Mouse (Mus musculus) midbrain, embryonic 12.5 days (tissue): ENCODE data around the gene Tmem170. TPM values are rescaled to one million over a fixed set of nuclear protein-coding genes. Genes with fewer than 3 reads are reported as not detected.

ENCODE experiments used
- ATAC-seq: fragments of 200-750 bp; cut with Nextera tagmentation; 2 replicates; pipeline ENCODE4 v1.8.0; 2017; ENCODE audit warnings: low read depth, moderate TSS enrichment, moderate library complexity; ENCODE audit not compliant: low FRiP score
- H3K27ac ChIP-seq: fragments of 300-500 bp; sonication (generic); replicated peaks from 2 replicates; pipeline ENCODE4 v1.5.1; 2016; ENCODE audit warnings: mild to moderate bottlenecking
- H3K27me3 ChIP-seq: fragments of 300-500 bp; sonication (generic); 2 replicates; pipeline ENCODE4 v1.6.1; 2016; ENCODE audit warnings: mild to moderate bottlenecking
- H3K36me3 ChIP-seq: fragments of 300-500 bp; sonication (generic); 2 replicates; pipeline ENCODE4 v1.6.1; 2016
- H3K4me1 ChIP-seq: fragments of 300-500 bp; sonication (generic); 2 replicates; pipeline ENCODE4 v1.6.1; 2016
- H3K4me2 ChIP-seq: fragments of 300-500 bp; sonication (generic); replicated peaks from 2 replicates; pipeline ENCODE4 v1.6.1; 2016; ENCODE audit warnings: mild to moderate bottlenecking, moderate library complexity
- H3K4me3 ChIP-seq: fragments of 300-500 bp; sonication (generic); 2 replicates; pipeline ENCODE4 v1.5.1; 2016; ENCODE audit warnings: mild to moderate bottlenecking
- H3K9ac ChIP-seq: fragments of 300-500 bp; sonication (generic); replicated peaks from 2 replicates; pipeline ENCODE4 v1.6.1; 2016; ENCODE audit warnings: mild to moderate bottlenecking, moderate library complexity
- H3K9me3 ChIP-seq: fragments of 300-500 bp; sonication (generic); 2 replicates; pipeline ENCODE4 v1.6.1; 2016; ENCODE audit warnings: mild to moderate bottlenecking
- WGBS: fragments of 180-500 bp; shearing (Covaris S2); methylation state at CpG from one replicate; pipeline ENCODE4 v1.1.7; 2016; 5-methylcytosine and 5-hydroxymethylcytosine counted together
- polyA plus RNA-seq: library from polyadenylated mRNA; unstranded; fragments of >200 nt; fragmentation: Nextera tagmentation; extraction: Ambion mirVana; gene quantifications from 2 replicates; pipeline ENCODE4 v1.2.1, GENCODE M21; 2016

Gene Tmem170
- polyA plus RNA-seq, result 7.3 and 7.9 TPM in 2 replicates

DNA sequence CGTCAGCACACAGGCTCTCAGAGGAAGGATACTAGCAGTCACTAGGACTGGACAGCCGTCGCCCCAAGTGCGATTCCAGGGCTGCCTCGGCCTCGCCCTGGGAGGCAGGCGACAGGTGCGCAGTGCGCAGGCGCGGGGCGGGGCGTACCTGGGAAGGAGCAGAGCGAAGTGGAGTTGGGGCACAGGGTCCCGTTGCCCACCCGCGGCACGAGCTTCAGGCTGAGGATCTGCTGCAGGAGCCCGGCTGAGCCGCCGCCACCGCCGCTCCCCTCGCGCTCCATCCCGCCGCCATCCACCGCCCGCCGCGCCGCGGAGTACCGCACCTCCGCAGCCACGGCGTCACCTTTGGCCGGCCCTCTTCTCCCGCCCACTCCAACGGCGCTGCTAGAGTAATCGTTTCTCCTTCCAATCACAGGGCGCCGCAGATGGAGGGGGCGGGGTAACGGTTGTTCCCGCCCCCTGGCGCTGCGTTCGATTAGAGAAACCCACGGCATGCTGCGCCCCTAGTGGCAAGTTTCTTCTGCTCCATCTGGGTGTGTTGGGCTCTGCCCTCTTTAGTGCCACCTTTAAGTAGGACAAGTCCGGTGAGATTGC lies at the start of gene Tmem170:
Gene Tmem170 (minus strand): TSS at position 396 of the 594 bp plus-strand sequence.
- peak within 1 kb of the TSS; percentile 86 for H3K4me2 ChIP-seq
- no peaks in the 10 kb centered on the region for H3K36me3 ChIP-seq
- peak; percentile 98 for ATAC-seq
- peak within 1 kb of the TSS; percentile 66 for H3K9ac ChIP-seq
- H3K9me3 ChIP-seq, result no peaks in the 10 kb centered on the region
- no peaks in the 10 kb centered on the region for H3K27me3 ChIP-seq
- peak within 1 kb of the TSS; percentile 58; the same call in 1 of the 2 replicates for H3K27ac ChIP-seq
- WGBS, result under 1% methylated on average over 39 of the region's 53 CpGs
- peaks cover 5% of the 10 kb centered on the region; the same call in 1 of the 2 replicates for H3K4me1 ChIP-seq
- peak within 1 kb of the TSS; percentile 82 for H3K4me3 ChIP-seq

DNA sequence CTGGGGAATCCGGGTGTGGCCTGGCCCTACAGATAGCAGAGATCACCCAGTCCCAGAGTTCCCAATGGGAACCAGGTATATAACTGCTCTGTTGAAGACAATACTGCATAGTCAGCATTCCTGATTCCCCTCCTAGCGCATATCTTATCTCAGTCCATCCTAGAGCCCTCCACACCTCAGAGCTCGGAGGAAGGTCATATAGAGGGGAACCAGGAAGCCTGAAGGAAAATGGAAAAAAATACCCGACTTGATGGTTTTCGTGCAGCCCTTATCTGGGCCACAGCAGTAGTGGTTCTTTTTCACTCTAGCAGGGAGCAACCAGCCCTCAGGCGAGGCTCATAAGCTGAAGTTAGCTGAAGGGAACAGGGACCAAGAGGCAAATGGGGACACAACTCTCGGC lies 48.4 kb upstream of the Tmem170 start:
- no peaks in the 10 kb centered on the region for H3K27me3 ChIP-seq
- ATAC-seq, result no peak
- no peak overlapping the region for H3K27ac ChIP-seq
- H3K4me3 ChIP-seq, result no peak overlapping the region
- no peaks in the 10 kb centered on the region for H3K36me3 ChIP-seq
- no peak overlapping the region for H3K4me2 ChIP-seq
- no peaks in the 10 kb centered on the region for H3K4me1 ChIP-seq
- H3K9ac ChIP-seq, result no peak overlapping the region
- 84% methylated on average over 7 of the region's 7 CpGs for WGBS
- H3K9me3 ChIP-seq, result no peaks in the 10 kb centered on the region

DNA sequence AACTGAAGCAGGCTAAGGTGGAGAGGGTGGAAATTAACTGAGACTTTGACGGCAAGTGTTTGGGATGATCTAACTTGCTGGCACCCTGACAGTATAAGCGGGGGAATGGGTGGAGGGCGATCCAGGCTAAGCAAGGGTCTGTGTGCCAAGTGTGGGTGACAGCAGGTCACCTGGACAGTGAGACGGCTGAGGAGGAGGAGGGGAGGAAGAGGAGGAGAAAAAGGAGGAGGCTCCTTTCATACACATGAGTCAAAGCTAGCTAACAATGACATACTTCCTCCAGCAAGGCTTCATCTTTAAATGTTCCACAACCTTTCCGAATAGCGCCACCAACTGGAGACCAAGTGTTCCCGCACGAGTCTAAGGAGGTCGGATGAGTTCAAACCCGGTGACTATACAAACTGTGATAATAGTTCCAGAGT lies 46.8 kb upstream of the Tmem170 start:
- no peak overlapping the region for H3K4me3 ChIP-seq
- no peak for ATAC-seq
- no peak overlapping the region for H3K27ac ChIP-seq
- no peaks in the 10 kb centered on the region for H3K4me1 ChIP-seq
- H3K9ac ChIP-seq, result no peak overlapping the region
- 33% methylated on average over 10 of the region's 10 CpGs for WGBS
- no peaks in the 10 kb centered on the region for H3K27me3 ChIP-seq
- no peaks in the 10 kb centered on the region for H3K9me3 ChIP-seq
- H3K4me2 ChIP-seq, result no peak overlapping the region
- H3K36me3 ChIP-seq, result peaks cover 3% of the 10 kb centered on the region; the same call in 1 of the 2 replicates

DNA sequence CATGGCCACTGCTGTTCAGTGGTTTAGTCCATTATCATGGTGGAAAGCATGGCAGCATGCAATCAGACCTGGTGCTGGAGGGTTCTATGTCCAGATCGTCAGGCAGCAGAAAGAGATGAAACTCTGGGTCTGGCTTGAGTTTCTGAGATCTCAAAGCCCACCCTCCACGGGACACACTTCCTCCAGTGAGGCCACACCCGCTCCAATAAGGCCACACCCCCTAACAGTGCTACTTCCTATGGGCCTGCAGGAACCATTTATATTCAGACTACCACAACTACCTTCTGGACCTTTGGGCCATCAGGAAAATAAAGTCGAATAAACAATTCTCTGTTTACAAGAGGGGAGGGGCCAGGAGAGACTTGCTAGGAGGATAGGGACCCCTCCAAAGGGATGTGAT lies 44.4 kb upstream of the Tmem170 start:
- 87% methylated on average over 4 of the region's 4 CpGs for WGBS
- Histone ChIP-seq H3K4me3 (no peak overlapping the region), H3K27me3 (no peaks in the 10 kb centered on the region), H3K9ac (no peak overlapping the region), H3K4me1 (no peaks in the 10 kb centered on the region), H3K4me2 (no peak overlapping the region), H3K27ac (no peak overlapping the region), H3K9me3 (no peaks in the 10 kb centered on the region), H3K36me3 (peaks cover 16% of the 10 kb centered on the region)
- ATAC-seq, result no peak

DNA sequence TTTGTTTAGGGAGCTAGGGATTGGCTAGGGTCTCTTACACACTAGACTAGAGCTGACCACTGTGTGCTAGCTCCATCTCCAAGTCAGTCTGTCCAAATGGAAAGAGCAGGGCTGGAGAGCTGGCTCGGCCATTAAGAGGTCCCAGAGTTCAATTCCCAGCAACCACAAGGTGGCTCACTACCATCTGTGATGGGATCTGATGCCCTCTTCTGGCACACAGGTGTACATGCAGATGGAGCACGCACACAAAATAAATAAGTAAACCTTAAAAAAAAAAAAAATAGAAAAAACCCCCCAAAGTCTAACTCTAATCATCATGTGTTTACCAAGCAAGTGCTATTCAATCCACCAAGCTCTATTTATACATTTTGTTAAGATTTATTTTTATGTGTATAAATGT lies 43.1 kb upstream of the Tmem170 start:
- H3K36me3 ChIP-seq, result peaks cover 16% of the 10 kb centered on the region
- H3K4me1 ChIP-seq, result no peaks in the 10 kb centered on the region
- no peak overlapping the region for H3K4me3 ChIP-seq
- ATAC-seq, result no peak
- no peak overlapping the region for H3K9ac ChIP-seq
- H3K27ac ChIP-seq, result no peak overlapping the region
- no peaks in the 10 kb centered on the region for H3K9me3 ChIP-seq
- WGBS, result 85% methylated on average over 2 of the region's 2 CpGs
- H3K27me3 ChIP-seq, result no peaks in the 10 kb centered on the region
- H3K4me2 ChIP-seq, result no peak overlapping the region

DNA sequence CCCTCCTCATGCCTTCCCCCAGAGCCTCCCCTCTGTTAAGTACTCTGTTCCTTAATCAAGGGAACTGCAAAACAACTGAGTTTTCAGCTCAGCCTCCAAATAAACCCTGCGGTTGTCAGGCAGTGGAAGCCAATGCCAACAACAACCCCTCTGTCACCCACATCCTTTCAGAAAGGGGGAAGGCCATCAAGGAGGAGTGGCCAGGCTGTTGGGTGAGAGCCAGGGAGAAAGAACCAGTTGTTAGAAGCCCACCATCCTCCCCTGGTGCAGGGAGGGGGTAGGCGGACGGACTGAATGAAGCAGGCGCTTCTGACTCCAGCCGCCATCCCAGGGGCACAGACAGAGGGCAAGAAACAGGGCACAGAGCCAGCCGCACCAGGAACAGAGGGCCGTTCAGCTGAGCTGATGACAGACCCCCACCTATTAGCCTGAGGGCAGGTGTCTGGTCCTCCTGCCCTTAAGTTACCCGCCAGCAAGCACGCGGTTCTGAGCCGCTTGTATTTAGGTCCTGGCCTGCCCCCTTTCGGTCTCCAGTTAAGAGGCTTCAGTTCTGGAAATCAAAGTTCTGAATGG lies 36.4 kb upstream of the Tmem170 start:
- Histone ChIP-seq H3K4me1 (peaks cover 17% of the 10 kb centered on the region), H3K4me2 (no peak overlapping the region), H3K27me3 (peaks cover 22% of the 10 kb centered on the region), H3K4me3 (no peak overlapping the region), H3K9ac (no peak overlapping the region), H3K36me3 (peaks cover 8% of the 10 kb centered on the region; the same call in 1 of the 2 replicates), H3K27ac (no peak overlapping the region), H3K9me3 (no peaks in the 10 kb centered on the region)
- peak; percentile 81; the same call in 1 of the 2 replicates for ATAC-seq
- 48% methylated on average over 12 of the region's 12 CpGs for WGBS

DNA sequence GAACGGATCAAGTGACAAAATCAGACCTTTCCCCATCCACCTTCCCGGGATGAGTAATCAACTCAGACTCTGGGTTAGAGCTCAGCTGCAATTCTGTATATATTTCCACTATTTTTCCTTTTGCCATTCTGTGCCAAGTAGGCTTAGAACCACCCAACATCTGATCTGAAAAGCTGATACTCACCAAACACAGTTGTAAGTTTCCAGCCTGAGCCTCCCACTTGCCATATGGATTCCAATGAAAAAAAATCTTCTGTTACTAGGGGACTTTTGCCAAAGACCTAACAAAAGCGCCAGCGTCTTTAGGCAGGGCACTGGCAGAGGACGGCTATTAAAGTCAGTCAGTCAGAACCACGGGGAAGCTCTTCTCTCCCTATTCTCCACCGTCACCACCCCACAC lies 35.0 kb upstream of the Tmem170 start:
- Histone ChIP-seq H3K4me3 (no peak overlapping the region), H3K27me3 (peaks cover 22% of the 10 kb centered on the region), H3K36me3 (0 out of 2 replicates have a peak, but pooled peaks cover under 1% of the 10 kb centered on the region), H3K9me3 (no peaks in the 10 kb centered on the region), H3K4me1 (peaks cover 17% of the 10 kb centered on the region), H3K27ac (no peak overlapping the region), H3K4me2 (no peak overlapping the region), H3K9ac (no peak overlapping the region)
- no peak for ATAC-seq
- 44% methylated on average over 7 of the region's 7 CpGs for WGBS

DNA sequence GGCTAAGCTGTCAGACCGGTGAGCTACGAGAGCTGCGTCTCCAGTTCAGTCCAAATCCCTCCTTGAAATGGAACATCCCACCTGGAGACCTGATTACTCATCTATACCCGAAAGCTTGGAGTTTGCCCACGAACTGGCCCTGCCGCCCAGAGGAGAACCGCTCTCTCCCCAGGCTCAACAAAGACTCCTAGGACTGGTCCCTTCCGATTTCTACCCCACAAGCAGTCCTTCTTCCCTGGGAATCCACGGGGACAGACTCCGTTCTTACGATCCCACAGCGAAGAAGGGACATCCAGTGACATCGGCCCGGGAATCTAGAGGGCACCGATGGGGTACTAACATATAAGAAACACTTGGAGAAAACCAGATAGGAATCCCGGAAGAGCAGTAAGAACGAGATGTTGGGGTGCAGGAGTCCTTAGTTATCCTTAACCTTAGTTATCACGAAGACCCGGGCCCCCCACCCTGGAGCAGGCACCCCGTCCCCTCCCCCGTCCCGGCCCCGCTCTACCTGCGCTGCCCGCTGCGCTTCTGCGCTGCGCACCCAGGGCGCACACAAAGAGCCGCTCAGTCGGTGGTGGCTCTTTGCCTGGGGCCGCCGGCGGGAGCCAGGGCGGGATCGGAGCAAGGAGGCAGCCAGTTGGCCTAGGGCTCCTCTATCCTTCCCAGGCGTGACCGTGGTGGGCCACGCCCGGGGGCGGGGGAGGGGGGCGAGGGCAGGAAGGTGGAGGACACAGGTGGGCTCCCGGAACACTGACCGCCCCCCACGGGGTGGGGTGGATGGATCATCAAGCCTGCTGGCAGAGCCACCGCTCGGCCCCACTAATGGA lies 33.3 kb upstream of the Tmem170 start, which contains the start of gene Chst5:
Gene Chst5 (minus strand): TSS at position 827 of the 830 bp plus-strand sequence.
- Histone ChIP-seq H3K4me1 (peaks cover 17% of the 10 kb centered on the region), H3K27ac (no peak within 1 kb of the TSS), H3K27me3 (peaks cover 22% of the 10 kb centered on the region), H3K4me2 (peak within 1 kb of the TSS; percentile 81), H3K9me3 (no peaks in the 10 kb centered on the region), H3K4me3 (peak within 1 kb of the TSS; percentile 49), H3K36me3 (no peaks in the 10 kb centered on the region), H3K9ac (peak within 1 kb of the TSS; percentile 63)
- peak; percentile 55 for ATAC-seq
- WGBS, result 5% methylated on average over 45 of the region's 47 CpGs

DNA sequence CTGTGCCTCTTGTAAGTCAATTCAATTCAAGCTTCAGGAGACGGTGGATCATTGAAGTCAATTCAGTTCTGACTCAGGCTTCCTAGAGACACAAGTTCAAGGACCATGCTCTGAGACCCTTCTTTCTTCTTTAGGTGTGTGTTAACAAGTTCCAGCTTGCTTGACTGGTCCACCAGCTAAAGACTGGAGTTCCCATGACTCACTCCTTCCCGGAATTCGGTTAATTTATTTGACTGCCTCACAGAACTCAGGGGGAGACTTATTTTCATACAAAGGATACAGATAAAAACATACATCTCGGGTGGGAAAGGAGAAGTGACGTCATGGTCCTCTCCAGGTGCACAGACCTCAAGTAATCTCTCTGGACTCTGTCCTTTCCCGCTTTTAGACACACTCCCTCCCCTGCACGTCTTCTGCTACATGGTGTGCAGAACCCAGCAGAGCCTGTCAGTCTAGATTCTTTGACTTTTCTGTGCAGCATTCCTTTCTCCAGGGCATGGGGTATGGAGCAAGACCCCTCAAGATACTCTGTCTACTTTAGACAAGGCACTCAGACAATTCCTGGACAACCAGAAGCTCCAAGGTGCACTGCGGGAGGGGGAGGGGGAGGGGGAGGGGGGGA lies 29.1 kb upstream of the Tmem170 start:
- 75% methylated on average over 8 of the region's 8 CpGs for WGBS
- no peak for ATAC-seq
- no peak overlapping the region for H3K4me3 ChIP-seq

DNA sequence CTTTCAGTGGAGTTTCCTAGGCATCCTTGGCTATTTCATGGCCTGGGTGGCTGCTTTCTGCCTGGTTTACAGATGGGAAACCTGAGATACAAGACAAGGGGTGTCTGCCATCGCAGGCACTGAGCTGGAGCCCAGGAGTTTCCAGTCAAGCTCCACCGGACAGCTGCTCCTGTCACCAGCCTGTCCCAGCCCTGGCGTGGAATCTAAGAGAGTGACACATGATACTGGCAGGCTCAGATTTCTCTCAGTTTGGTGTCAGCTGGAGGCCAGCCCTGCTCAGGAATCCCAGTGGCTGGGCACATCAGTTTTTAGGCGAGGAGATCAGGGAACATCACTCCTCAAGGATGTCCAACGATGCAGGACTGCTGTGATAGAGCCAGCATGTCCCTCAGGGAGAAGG lies 25.5 kb upstream of the Tmem170 start:
- Histone ChIP-seq H3K4me2 (no peak overlapping the region), H3K27ac (no peak overlapping the region), H3K4me1 (no peaks in the 10 kb centered on the region), H3K27me3 (no peaks in the 10 kb centered on the region), H3K4me3 (no peak overlapping the region), H3K9ac (no peak overlapping the region), H3K36me3 (no peaks in the 10 kb centered on the region), H3K9me3 (no peaks in the 10 kb centered on the region)
- 37% methylated on average over 5 of the region's 5 CpGs for WGBS
- ATAC-seq, result no peak

More for the DNA sequence above, 29.1 kb upstream of the Tmem170 start:
- Histone ChIP-seq H3K4me2 (no peak overlapping the region), H3K27me3 (peaks cover 16% of the 10 kb centered on the region), H3K27ac (no peak overlapping the region), H3K4me1 (peaks cover 11% of the 10 kb centered on the region; the same call in 1 of the 2 replicates), H3K36me3 (no peaks in the 10 kb centered on the region), H3K9me3 (no peaks in the 10 kb centered on the region), H3K9ac (no peak overlapping the region)

DNA sequence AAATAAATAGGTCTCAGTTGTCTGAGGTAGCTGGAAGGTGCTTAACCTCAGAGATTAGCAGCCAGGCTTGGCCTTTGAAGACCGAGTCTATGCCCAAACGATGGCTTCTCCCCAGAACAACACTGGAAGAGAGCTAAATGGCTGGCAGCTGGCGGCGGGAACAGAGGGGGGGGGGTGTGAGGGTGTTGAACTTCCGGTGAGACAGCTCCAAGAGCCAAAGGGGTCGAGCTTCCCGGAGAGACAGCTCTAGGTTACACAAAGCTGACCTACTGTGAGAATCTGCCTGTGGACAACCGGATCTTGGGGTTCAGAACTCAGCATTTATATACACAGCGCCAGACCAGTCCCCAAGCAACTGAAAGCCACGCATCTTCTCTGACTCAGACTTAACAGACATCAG lies 22.0 kb upstream of the Tmem170 start:
- ATAC-seq, result no peak
- Histone ChIP-seq H3K4me2 (no peak overlapping the region), H3K27me3 (no peaks in the 10 kb centered on the region), H3K36me3 (no peaks in the 10 kb centered on the region), H3K9ac (no peak overlapping the region), H3K9me3 (no peaks in the 10 kb centered on the region), H3K4me1 (no peaks in the 10 kb centered on the region), H3K4me3 (no peak overlapping the region), H3K27ac (no peak overlapping the region)
- 38% methylated on average over 10 of the region's 10 CpGs for WGBS
